Mouse (Mus musculus) midbrain, embryonic 14.5 days (tissue): ENCODE data around the gene Dpf1. TPM values are rescaled to one million over a fixed set of nuclear protein-coding genes. Genes with fewer than 3 reads are reported as not detected.

Source experiments
- ATAC-seq: fragments of 200-750 bp; cut with Nextera tagmentation; 2 replicates; pipeline ENCODE4 v1.8.0; 2017; ENCODE audit warnings: moderate number of reproducible peaks, moderate library complexity; ENCODE audit not compliant: low FRiP score, low TSS enrichment
- DNase-seq: peaks from one replicate; pipeline ENCODE4 v3.0.0-alpha.2; 2015
- H3K27ac ChIP-seq: fragments of 300-500 bp; sonication (generic); replicated peaks from 2 replicates; pipeline ENCODE4 v1.5.1; 2014; ENCODE audit warnings: mild to moderate bottlenecking, low read depth, low read length, moderate library complexity
- H3K27me3 ChIP-seq: fragments of 300-500 bp; sonication (generic); 2 replicates; pipeline ENCODE4 v1.6.1; 2014; ENCODE audit warnings: low read length, control low read depth, mixed read lengths; ENCODE audit not compliant: control insufficient read depth, insufficient read depth
- H3K36me3 ChIP-seq: fragments of 300-500 bp; sonication (generic); 2 replicates; pipeline ENCODE4 v1.6.1; 2014; ENCODE audit warnings: low read length, control low read depth; ENCODE audit not compliant: control insufficient read depth, insufficient read depth
- H3K4me1 ChIP-seq: fragments of 300-500 bp; sonication (generic); 2 replicates; pipeline ENCODE4 v1.6.1; 2014; ENCODE audit warnings: mild to moderate bottlenecking, antibody characterized with exemption, low read length, control low read depth; ENCODE audit not compliant: control insufficient read depth, insufficient read depth
- H3K4me2 ChIP-seq: fragments of 300-500 bp; sonication (generic); 2 replicates; pipeline ENCODE4 v1.6.1; 2014; ENCODE audit warnings: mild to moderate bottlenecking, low read length, moderate library complexity
- H3K4me3 ChIP-seq: fragments of 300-500 bp; sonication (generic); replicated peaks from 2 replicates; pipeline ENCODE4 v1.5.1; 2014; ENCODE audit warnings: low read depth, low read length
- H3K9ac ChIP-seq: fragments of 300-500 bp; sonication (generic); replicated peaks from 2 replicates; pipeline ENCODE4 v1.6.1; 2014; ENCODE audit warnings: mild to moderate bottlenecking, low read length, moderate library complexity
- H3K9me3 ChIP-seq: fragments of 300-500 bp; sonication (generic); 2 replicates; pipeline ENCODE4 v1.6.1; 2016; ENCODE audit warnings: low read length, control low read depth, mixed read lengths; ENCODE audit not compliant: control insufficient read depth
- WGBS: fragments of 180-500 bp; shearing (Covaris S2); extraction: QIAGEN DNeasy Blood & Tissue Kit; methylation state at CpG from one replicate; pipeline ENCODE4 v1.1.7; 2014; 5-methylcytosine and 5-hydroxymethylcytosine counted together
- polyA plus RNA-seq: library from polyadenylated mRNA; unstranded; fragments of >200 nt; fragmentation: Nextera tagmentation; extraction: Ambion mirVana; gene quantifications from 2 replicates; pipeline ENCODE4 v1.2.1, GENCODE M21; 2014

Gene Dpf1
- polyA plus RNA-seq, 1 experiment from 2014 or later = 203 TPM

DNA sequence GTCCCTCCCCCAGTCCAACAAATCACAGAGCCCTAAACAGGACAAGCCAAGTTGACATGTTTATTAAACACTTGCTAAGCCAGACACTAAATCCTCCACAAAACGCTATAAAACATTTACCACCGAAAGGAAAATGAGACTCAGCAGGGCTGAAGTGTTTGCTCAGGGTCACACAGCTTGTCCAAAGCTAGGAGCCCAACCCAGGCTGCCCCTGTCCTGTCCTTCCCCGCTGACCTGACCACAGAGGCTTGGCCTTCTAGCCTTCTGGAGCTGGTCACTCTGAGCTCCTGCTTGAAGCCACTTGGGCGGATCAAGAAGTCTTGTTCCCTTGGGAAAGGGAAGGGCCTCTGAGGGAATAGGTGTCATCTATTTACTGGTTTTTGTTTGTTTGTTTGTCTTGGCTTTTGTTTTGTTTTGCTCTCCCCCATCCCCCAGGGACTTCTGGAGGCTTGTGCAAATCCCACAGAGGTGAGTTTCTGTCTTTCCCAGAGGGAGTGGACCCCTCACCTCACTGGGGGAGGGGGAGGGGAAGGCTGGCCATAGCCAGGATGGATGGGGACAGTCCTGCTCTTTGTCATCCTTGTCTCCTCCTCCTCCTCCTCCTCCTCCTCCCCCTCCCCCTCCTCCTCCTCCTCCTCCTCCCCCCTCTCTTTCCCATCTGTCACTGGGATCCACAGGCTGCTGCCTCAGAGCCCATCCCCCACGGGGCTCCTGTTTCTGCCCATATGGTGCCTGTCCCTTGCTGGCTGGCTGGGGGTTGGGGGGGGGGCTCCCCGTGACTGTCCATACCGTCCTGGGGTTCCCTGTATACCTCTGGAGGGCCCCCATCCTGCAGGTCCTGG lies 11.9 kb upstream of the Dpf1 start:
- Histone ChIP-seq H3K9ac (no peak overlapping the region; the same call in 1 of the 2 replicates), H3K27me3 (no peaks in the 10 kb centered on the region), H3K4me1 (peaks cover 11% of the 10 kb centered on the region; the same call in 1 of the 2 replicates), H3K36me3 (no peaks in the 10 kb centered on the region), H3K4me3 (no peak overlapping the region), H3K9me3 (no peaks in the 10 kb centered on the region), H3K27ac (peak overlapping the region; percentile 32), H3K4me2 (no peak overlapping the region)
- peak; percentile 62 for DNase-seq
- peak; percentile 49; the same call in 1 of the 2 replicates for ATAC-seq
- WGBS = 23% methylated on average over 7 of the region's 7 CpGs

DNA sequence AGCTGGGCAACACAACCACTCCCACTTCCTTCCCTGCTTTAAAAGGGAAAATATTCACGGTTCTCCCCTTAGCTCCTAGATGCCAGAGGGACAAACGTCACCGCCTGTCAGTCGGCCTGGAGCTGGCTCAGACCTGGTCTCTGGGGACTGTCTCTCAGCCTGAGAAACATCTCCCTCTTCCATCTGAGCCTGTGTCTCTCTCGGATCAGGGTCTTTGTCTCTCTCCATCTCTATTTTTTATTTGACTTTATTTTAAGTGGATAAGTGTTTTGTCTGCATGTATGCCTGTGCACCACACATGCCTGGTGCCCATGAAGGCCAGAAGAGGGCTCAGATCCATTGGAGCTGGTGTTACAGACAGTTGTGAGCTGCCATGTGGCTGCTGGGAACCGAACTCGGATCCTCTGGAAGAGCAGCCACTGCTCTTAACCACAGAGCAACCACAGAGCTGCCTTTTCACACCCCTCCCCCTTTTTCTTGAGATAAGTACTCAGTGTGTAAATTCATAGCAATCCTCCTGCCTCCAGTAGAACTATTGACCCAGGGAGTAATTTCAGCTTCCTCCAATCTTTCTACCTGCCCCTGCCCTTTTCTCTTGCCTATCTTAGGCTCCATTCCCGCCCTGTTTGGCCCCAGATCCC lies 11.2 kb upstream of the Dpf1 start:
- peak; percentile 51 for DNase-seq
- WGBS = 27% methylated on average over 8 of the region's 8 CpGs

GRCm38 (mm10) chr7:29293131-29294065 lies 10.4 kb upstream of the Dpf1 start:
- no peaks in the 10 kb centered on the region for H3K9me3 ChIP-seq
- peaks cover 11% of the 10 kb centered on the region; the same call in 1 of the 2 replicates for H3K4me1 ChIP-seq
- H3K36me3 ChIP-seq = no peaks in the 10 kb centered on the region
- H3K4me3 ChIP-seq = no peak overlapping the region
- DNase-seq (no peak), ATAC-seq (no peak)
- no peak overlapping the region for H3K9ac ChIP-seq
- peak overlapping the region; percentile 49; the same call in 1 of the 2 replicates for H3K27ac ChIP-seq
- H3K4me2 ChIP-seq = no peak overlapping the region
- 26% methylated on average over 19 of the region's 19 CpGs for WGBS
- no peaks in the 10 kb centered on the region for H3K27me3 ChIP-seq

More for the DNA sequence above, 11.2 kb upstream of the Dpf1 start:
- Histone ChIP-seq H3K9me3 (no peaks in the 10 kb centered on the region), H3K9ac (no peak overlapping the region), H3K4me1 (peaks cover 11% of the 10 kb centered on the region; the same call in 1 of the 2 replicates), H3K4me3 (no peak overlapping the region), H3K27me3 (no peaks in the 10 kb centered on the region), H3K4me2 (no peak overlapping the region), H3K36me3 (no peaks in the 10 kb centered on the region), H3K27ac (peak overlapping the region; percentile 49; the same call in 1 of the 2 replicates)
- ATAC-seq = peak; percentile 24; the same call in 1 of the 2 replicates

DNA sequence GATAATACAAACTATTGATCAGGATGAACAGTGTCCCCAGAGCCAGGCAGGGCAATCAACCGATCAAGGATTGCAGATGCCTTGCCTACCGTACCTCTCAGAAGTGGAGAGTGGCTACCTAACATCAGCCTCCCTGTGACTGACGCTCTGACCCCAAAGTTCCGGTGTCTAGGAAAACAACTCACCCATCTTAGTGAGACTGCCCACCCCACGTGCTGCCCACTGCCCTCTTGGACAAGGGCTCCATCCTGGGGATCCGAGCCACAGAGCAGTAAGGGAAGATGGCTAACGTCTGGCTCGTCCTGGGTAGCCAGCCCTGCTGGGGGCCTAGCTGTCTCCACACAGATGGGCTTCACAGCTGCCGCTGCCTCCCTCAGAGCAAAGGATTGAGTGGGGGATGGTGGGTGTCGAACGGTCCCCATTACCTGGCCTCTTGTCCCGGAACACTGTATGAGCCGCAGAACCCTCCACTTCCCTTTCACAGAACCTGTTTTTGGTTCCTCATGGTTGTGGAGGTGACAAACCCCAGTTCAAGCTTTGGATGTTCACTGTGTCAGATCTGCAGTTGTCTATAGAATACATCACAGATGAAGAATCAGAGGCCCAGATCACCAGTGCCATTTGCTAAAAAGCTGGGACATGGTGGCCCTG lies 9.5 kb upstream of the Dpf1 start:
- Histone ChIP-seq H3K27ac (no peak overlapping the region), H3K4me1 (peaks cover 7% of the 10 kb centered on the region; the same call in 1 of the 2 replicates)
- 62% methylated on average over 13 of the region's 13 CpGs for WGBS

GRCm38 (mm10) chr7:29295861-29296647 lies 7.7 kb upstream of the Dpf1 start:
- WGBS = 86% methylated on average over 24 of the region's 24 CpGs
- ATAC-seq = no peak
- H3K4me2 ChIP-seq = no peak overlapping the region
- DNase-seq = no peak
- H3K27me3 ChIP-seq = no peaks in the 10 kb centered on the region
- no peak overlapping the region for H3K9ac ChIP-seq
- H3K9me3 ChIP-seq = no peaks in the 10 kb centered on the region
- peaks cover 7% of the 10 kb centered on the region; the same call in 1 of the 2 replicates for H3K4me1 ChIP-seq
- H3K4me3 ChIP-seq = no peak overlapping the region
- no peaks in the 10 kb centered on the region for H3K36me3 ChIP-seq
- no peak overlapping the region for H3K27ac ChIP-seq

More for the DNA sequence above, 9.5 kb upstream of the Dpf1 start:
- DNase-seq (no peak), ATAC-seq (no peak)
- no peak overlapping the region for H3K4me3 ChIP-seq
- no peak overlapping the region for H3K9ac ChIP-seq
- H3K27me3 ChIP-seq = no peaks in the 10 kb centered on the region
- no peaks in the 10 kb centered on the region for H3K36me3 ChIP-seq
- no peaks in the 10 kb centered on the region for H3K9me3 ChIP-seq
- H3K4me2 ChIP-seq = no peak overlapping the region

GRCm38 (mm10) chr7:29296998-29297397 lies 6.8 kb upstream of the Dpf1 start:
- H3K27me3 ChIP-seq = no peaks in the 10 kb centered on the region
- no peak overlapping the region for H3K4me3 ChIP-seq
- peak; percentile 86 for DNase-seq
- WGBS = 14% methylated on average over 10 of the region's 10 CpGs
- no peak overlapping the region for H3K27ac ChIP-seq
- H3K36me3 ChIP-seq = no peaks in the 10 kb centered on the region
- H3K9ac ChIP-seq = no peak overlapping the region
- H3K9me3 ChIP-seq = no peaks in the 10 kb centered on the region
- no peak for ATAC-seq
- peaks cover 9% of the 10 kb centered on the region; the same call in 1 of the 2 replicates for H3K4me1 ChIP-seq
- H3K4me2 ChIP-seq = no peak overlapping the region

- Histone ChIP-seq H3K27ac (peak overlapping the region; percentile 58; the same call in 1 of the 2 replicates), H3K4me3 (no peak overlapping the region), H3K4me1 (peaks cover 19% of the 10 kb centered on the region), H3K9me3 (no peaks in the 10 kb centered on the region), H3K4me2 (peak overlapping the region; percentile 39), H3K9ac (no peak overlapping the region), H3K27me3 (no peaks in the 10 kb centered on the region), H3K36me3 (no peaks in the 10 kb centered on the region)
- ATAC-seq = no peak
- peak; percentile 91 for DNase-seq
- WGBS = 0% methylated on average over 7 of the region's 7 CpGs
Measured at GRCm38 (mm10) chr7:29301127-29301566, 2.6 kb upstream of the Dpf1 start.
